Mouse (Mus musculus) thymus, adult 2 months (tissue): ENCODE data around the gene Cpne6.

Source experiments
- CTCF ChIP-seq: fragments of 200-500 bp; IDR thresholded peaks from 2 replicates; pipeline ENCODE4 v1.5.1; 2012; ENCODE audit warnings: mild to moderate bottlenecking, control low read depth, low read length, moderate library complexity, borderline replicate concordance; ENCODE audit not compliant: control insufficient read depth, poor library complexity, insufficient read depth; ENCODE audit errors: extremely low read depth
- POLR2A ChIP-seq: fragments of 200-500 bp; IDR thresholded peaks from 2 replicates; pipeline ENCODE4 v1.6.1; 2012; ENCODE audit warnings: mild to moderate bottlenecking, low read length, control low read depth, moderate library complexity; ENCODE audit not compliant: control insufficient read depth, poor library complexity, insufficient read depth; ENCODE audit errors: extremely low read depth

GRCm38 (mm10) chr14:55524785-55525184 is 14.5 kb downstream of the Cpne6 start, which contains the start of gene Nrl:
- TF ChIP-seq CTCF (no peak), POLR2A (no peak)
